9 mouse cellular contexts compared by ENCODE assay signal in the genomic region with DNA sequence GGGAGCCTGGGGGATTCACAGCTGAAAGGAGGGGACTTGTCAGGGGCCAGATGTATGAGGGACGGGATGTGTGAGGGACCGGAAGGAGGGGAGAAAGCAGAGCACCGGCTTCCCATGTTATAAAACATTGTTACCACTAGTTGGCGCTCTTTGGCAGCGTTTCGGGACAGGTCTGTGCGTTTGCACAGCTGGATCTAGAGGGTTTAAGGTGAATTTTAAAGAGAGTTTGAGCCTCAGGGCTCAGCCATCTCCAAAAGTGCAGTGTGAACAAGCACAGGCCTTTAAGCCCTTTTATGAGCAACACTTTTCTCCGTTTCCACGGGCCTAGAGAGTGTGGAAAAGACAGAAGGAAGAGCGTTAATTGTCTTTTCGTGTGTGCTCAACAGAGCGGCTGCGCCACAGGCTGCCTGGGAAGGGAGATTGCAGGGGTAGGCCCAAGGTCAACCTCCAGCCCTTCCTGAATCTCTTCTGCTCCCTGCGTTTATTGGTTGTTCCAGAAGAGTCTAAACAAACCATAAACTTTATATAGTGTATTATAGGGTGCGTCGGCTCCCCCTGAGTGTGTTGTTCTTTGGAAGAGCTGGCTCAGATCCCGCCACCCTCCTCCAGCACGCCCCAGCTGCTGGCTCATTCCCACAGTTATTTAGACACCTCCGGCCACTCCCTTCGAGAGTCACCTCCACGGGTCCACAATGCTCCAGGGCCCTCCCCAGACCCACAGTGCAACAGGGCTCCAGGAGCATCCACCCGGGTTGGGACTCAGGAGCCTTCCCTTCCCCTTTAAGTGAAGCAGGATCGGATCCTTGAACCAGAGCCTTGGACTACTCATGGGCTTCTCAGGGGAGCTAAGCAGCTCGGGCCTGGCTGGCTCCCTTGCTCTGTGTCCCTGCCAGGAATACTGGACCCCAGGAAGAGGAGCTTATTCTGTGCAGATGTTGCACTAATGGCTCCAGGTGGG. TPM values are rescaled to one million over a fixed set of nuclear protein-coding genes. Genes with fewer than 3 reads are reported as not detected.
DNase-seq lines count a peak whose midpoint lies in the region; ATAC-seq and TF ChIP-seq lines count a peak whose summit lies in the region.
"Had no signal": no experiment of that assay in that cellular context is flagged by ENCODE, and none has a peak within 500 bp of the region (broad histone marks: within the 10 kb centered on the region; RNA-seq: fewer than 3 reads in every experiment).

No protein-coding gene starts in this region.

- peak; percentile 86 for TF ChIP-seq CTCF in lung, postnatal 0 days (IDR thresholded peaks at IDR 0.05)

- peak overlapping the region in 1 of 2 experiments; percentile 21; a peak in 1 of 4 replicates for H3K4me3 ChIP-seq in ES-E14 (ENCODE audit: insufficient read depth in 1 of 2, low read depth in 1 of 2, low read length in 2 of 2, poor library complexity in 1 of 2, severe bottlenecking in 1 of 2)
- H3K4me3 ChIP-seq in heart, embryonic 11.5 days (ENCODE audit: low read depth, low read length), result no peak overlapping the region
- no peak overlapping the region for H3K4me3 ChIP-seq in kidney, embryonic 14.5 days (ENCODE audit: low read length)
- no peak overlapping the region for H3K4me3 ChIP-seq in lung, postnatal 0 days (ENCODE audit: low read depth, low read length)

- peak overlapping the region; percentile 63 for H3K9ac ChIP-seq in ES-E14 (ENCODE audit: insufficient read depth, low read depth, low read length, poor library complexity, severe bottlenecking)
- H3K9ac ChIP-seq in heart, embryonic 11.5 days (ENCODE audit: low read depth, low read length), result no peak overlapping the region
- no peak overlapping the region for H3K9ac ChIP-seq in kidney, embryonic 14.5 days (ENCODE audit: low read depth, low read length)
- no peak overlapping the region for H3K9ac ChIP-seq in lung, postnatal 0 days (replicated peaks; ENCODE audit: low read depth)

- in situ Hi-C loops in ES-E14 (cut with MboI; ENCODE audit: low sequenced_read_pairs in 2 of 2, unreplicated experiment in 2 of 2), result no loop called here

- H3K27me3 ChIP-seq in heart, embryonic 11.5 days (ENCODE audit: control insufficient read depth, insufficient read depth, low read length), result no peaks in the 10 kb centered on the region
- H3K27me3 ChIP-seq in kidney, embryonic 14.5 days (ENCODE audit: control insufficient read depth, insufficient read depth, low read length), result 0 out of 2 replicates have a peak, but pooled peaks cover under 1% of the 10 kb centered on the region
- no peaks in the 10 kb centered on the region for H3K27me3 ChIP-seq in lung, postnatal 0 days (replicated peaks; ENCODE audit: insufficient read depth, low read length)

- H3K36me3 ChIP-seq in ES-E14 (ENCODE audit: control insufficient read depth, insufficient read depth, low read length, poor library complexity, severe bottlenecking), result no peaks in the 10 kb centered on the region
- H3K36me3 ChIP-seq in heart, embryonic 11.5 days (ENCODE audit: control insufficient read depth, insufficient read depth, low read length), result no peaks in the 10 kb centered on the region
- no peaks in the 10 kb centered on the region for H3K36me3 ChIP-seq in kidney, embryonic 14.5 days (ENCODE audit: control insufficient read depth, insufficient read depth, low read length)
- no peaks in the 10 kb centered on the region for H3K36me3 ChIP-seq in lung, postnatal 0 days (ENCODE audit: insufficient read depth, low read length)

- ATAC-seq in heart, embryonic 11.5 days (replicated peaks; ENCODE audit: insufficient number of reproducible peaks, low FRiP score, low TSS enrichment), result peak; percentile 41; the same call in 1 of the 2 replicates
- peak; percentile 74 for ATAC-seq in kidney, embryonic 14.5 days (ENCODE audit: low FRiP score, low TSS enrichment)
- peak; percentile 85 for ATAC-seq in lung, postnatal 0 days

- TF ChIP-seq EP300 in lung, postnatal 0 days (IDR thresholded peaks at IDR 0.05), result no peak

- no peak overlapping the region; the same call in 1 of the 2 replicates for H3K27ac ChIP-seq in ES-E14 (ENCODE audit: insufficient read depth, low read depth, low read length, poor library complexity, severe bottlenecking)
- H3K27ac ChIP-seq in heart, embryonic 11.5 days (ENCODE audit: low read depth, low read length), result no peak overlapping the region
- H3K27ac ChIP-seq in kidney, embryonic 14.5 days (ENCODE audit: low read depth, low read length), result peak overlapping the region; percentile 30; the same call in 1 of the 2 replicates
- no peak overlapping the region for H3K27ac ChIP-seq in lung, postnatal 0 days (ENCODE audit: low read length)

- H3K4me1 ChIP-seq in ES-E14 (ENCODE audit: control insufficient read depth in 2 of 2, insufficient read depth in 2 of 2, low read length in 2 of 2, poor library complexity in 1 of 2), result peaks cover 0 to 4% of the 10 kb centered on the region in 2 experiments; a peak in 1 of 4 replicates
- no peaks in the 10 kb centered on the region for H3K4me1 ChIP-seq in heart, embryonic 11.5 days (ENCODE audit: control insufficient read depth, insufficient read depth, low read length)
- H3K4me1 ChIP-seq in kidney, embryonic 14.5 days (ENCODE audit: control insufficient read depth, insufficient read depth, low read length), result peaks cover 15% of the 10 kb centered on the region
- no peaks in the 10 kb centered on the region for H3K4me1 ChIP-seq in lung, postnatal 0 days (ENCODE audit: insufficient read depth, low read depth, low read length)

- no peak overlapping the region; the same call in 1 of the 2 replicates for H3K4me2 ChIP-seq in heart, embryonic 11.5 days
- H3K4me2 ChIP-seq in kidney, embryonic 14.5 days (replicated peaks; ENCODE audit: low read depth, low read length), result peak overlapping the region; percentile 6; the same call in 1 of the 2 replicates
- no peak overlapping the region for H3K4me2 ChIP-seq in lung, postnatal 0 days (replicated peaks; ENCODE audit: low read depth, low read length)

- H3K9me3 ChIP-seq in ES-E14 (ENCODE audit: control insufficient read depth, insufficient read depth, low read depth, low read length), result no peaks in the 10 kb centered on the region
- H3K9me3 ChIP-seq in heart, embryonic 11.5 days (replicated peaks; ENCODE audit: control insufficient read depth, low read length), result no peaks in the 10 kb centered on the region
- H3K9me3 ChIP-seq in kidney, embryonic 14.5 days (ENCODE audit: control insufficient read depth, low read length), result no peaks in the 10 kb centered on the region
- H3K9me3 ChIP-seq in lung, postnatal 0 days (ENCODE audit: low read length), result no peaks in the 10 kb centered on the region

- peak; percentile 62 to 69 for DNase-seq in B cell, adult 2 months
- DNase-seq in ES-E14 (ENCODE audit: low read depth, low spot score) (peak; percentile 89), MN1 (ENCODE audit: low spot score) (no peak)
- peak; percentile 78 for DNase-seq in embryo, embryonic 11.5 days (ENCODE audit: low read depth, low spot score)
- peak; percentile 83 for DNase-seq in lung, postnatal 0 days (ENCODE audit: low spot score)
- peak; percentile 38 for DNase-seq in retina, adult 2 months (ENCODE audit: low read depth, low spot score)

- WGBS in heart, embryonic 11.5 days (ENCODE audit: insufficient replicate concordance), result 55% methylated on average over 24 of the region's 24 CpGs
- WGBS in kidney, embryonic 14.5 days, result 25% methylated on average over 24 of the region's 24 CpGs
- 35% methylated on average over 24 of the region's 24 CpGs for WGBS in lung, postnatal 0 days

TF ChIP-seq in ES-E14, 5 proteins besides CTCF, POLR2A, EP300 and RAD21:
- no peak for TF ChIP-seq MAFK (IDR thresholded peaks at IDR 0.05; ENCODE audit: insufficient read depth, low read depth, low read length)
- TF ChIP-seq CHD2 (IDR thresholded peaks at IDR 0.05; ENCODE audit: low read depth, low read length), result no peak
- TF ChIP-seq ZNF384 (IDR thresholded peaks at IDR 0.05; ENCODE audit: low read depth, low read length), result no peak
- TF ChIP-seq HCFC1 (IDR thresholded peaks at IDR 0.05; ENCODE audit: borderline replicate concordance, insufficient read depth, low read length), result peak; percentile 56; the same call in 1 of the 2 replicates

RNA-seq across cellular contexts. Expression of a gene that starts 6.8 kb away (rescaled TPM):
- total RNA-seq in ES-E14 (2012; rRNA removed), result 0.22 TPM in 1 of 2 replicates, not detected in the other
- not detected in 2 replicates for polyA plus RNA-seq in heart, embryonic 11.5 days (2014; fragmentation: Nextera tagmentation; extraction: Ambion mirVana)
- polyA plus RNA-seq in kidney, embryonic 14.5 days (2014; fragmentation: Nextera tagmentation; extraction: Ambion mirVana), result 0.60 and 3.0 TPM in 2 replicates
- 0.08 and 0.10 TPM in 2 replicates for polyA plus RNA-seq in lung, postnatal 0 days (2015; fragmentation: Nextera tagmentation; extraction: Ambion mirVana)
- total RNA-seq: layer of hippocampus, postnatal 36 days had no signal

RNA-seq across cellular contexts. Expression of a gene that starts 40.3 kb away (rescaled TPM):
- total RNA-seq in ES-E14 (2012; rRNA removed), result 3.2 and 8.9 TPM in 2 replicates
- 0.39 and 0.42 TPM in 2 replicates for polyA plus RNA-seq in heart, embryonic 11.5 days (2014; fragmentation: Nextera tagmentation; extraction: Ambion mirVana)
- polyA plus RNA-seq in kidney, embryonic 14.5 days (2014; fragmentation: Nextera tagmentation; extraction: Ambion mirVana), result 0.07 and 0.08 TPM in 2 replicates
- 0.07 TPM in 1 of 2 replicates, not detected in the other for polyA plus RNA-seq in lung, postnatal 0 days (2015; fragmentation: Nextera tagmentation; extraction: Ambion mirVana)
- total RNA-seq: layer of hippocampus, postnatal 36 days had no signal

RNA-seq across cellular contexts. Expression of a gene that starts 59.1 kb away (rescaled TPM):
- 0.67 and 1.7 TPM in 2 replicates for total RNA-seq in ES-E14 (2012; rRNA removed)
- polyA plus RNA-seq in heart, embryonic 11.5 days (2014; fragmentation: Nextera tagmentation; extraction: Ambion mirVana), result not detected in 2 replicates
- 0.26 TPM in 1 of 2 replicates, not detected in the other for polyA plus RNA-seq in kidney, embryonic 14.5 days (2014; fragmentation: Nextera tagmentation; extraction: Ambion mirVana)
- polyA plus RNA-seq in lung, postnatal 0 days (2015; fragmentation: Nextera tagmentation; extraction: Ambion mirVana), result 1.1 and 2.5 TPM in 2 replicates
